Mouse (Mus musculus) megakaryocyte, embryonic 14.5 days (primary cell): ENCODE data around the gene Atf7ip.

ENCODE experiments used
- FLI1 ChIP-seq: IDR thresholded peaks from 2 replicates; pipeline ENCODE4 v1.6.1; 2012; ENCODE audit warnings: low read length, inconsistent platforms, mixed read lengths
- GATA1 ChIP-seq: IDR thresholded peaks from 3 replicates; pipeline ENCODE4 v1.6.1; 2012; ENCODE audit warnings: mixed read lengths, low read length, inconsistent platforms, borderline replicate concordance

DNA sequence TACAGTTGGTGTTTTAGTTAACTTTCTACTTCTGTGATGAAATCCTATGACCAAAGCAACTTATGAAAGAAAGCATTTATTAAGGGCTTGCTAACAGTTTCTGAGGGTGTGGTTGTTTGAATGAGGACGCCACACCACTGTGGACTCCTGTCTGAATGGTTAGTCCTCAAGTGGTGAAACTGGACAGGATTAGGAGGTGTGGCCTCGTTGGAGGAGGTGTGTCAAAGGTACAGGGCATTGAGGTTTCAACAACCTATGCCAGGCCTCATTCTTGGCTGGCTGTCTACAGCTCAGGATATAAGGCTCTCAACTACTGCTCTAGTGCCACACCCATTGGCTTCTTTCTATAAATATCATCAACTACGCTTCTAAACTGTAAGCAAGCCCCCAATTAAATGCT, 6.4 kb downstream of the Atf7ip start:
- TF ChIP-seq GATA1 (no peak), FLI1 (no peak)
